Mouse (Mus musculus) G1E (cell line): ENCODE measurements around the gene Clk1. TPM values are rescaled to one million over a fixed set of nuclear protein-coding genes. Genes with fewer than 3 reads are reported as not detected.
A peak's percentile ranks its signal among the peaks of the same experiment; 100 is the strongest.
"Not testable (repeated sequence)": the region's sequence is repeated elsewhere in the genome, so short reads cannot be mapped to it uniquely, and the experiment has no call there.

Experiments used
- ATAC-seq: 2 replicates; pipeline ENCODE4 v1.8.0; 2016; ENCODE audit warnings: mild to moderate bottlenecking; ENCODE audit not compliant: insufficient number of reproducible peaks, poor library complexity, low FRiP score, severe bottlenecking; ENCODE audit errors: extremely low read depth
- DNase-seq: peaks from one replicate; pipeline ENCODE4 v3.0.0; 2012; ENCODE audit warnings: low spot score
- H3K27me3 ChIP-seq: 2 replicates; pipeline ENCODE4 v1.6.1; 2012; ENCODE audit warnings: mild to moderate bottlenecking, low read length, inconsistent platforms; ENCODE audit not compliant: insufficient read depth
- H3K36me3 ChIP-seq: replicated peaks from 2 replicates; pipeline ENCODE3; 2012; ENCODE audit warnings: mild to moderate bottlenecking, inconsistent platforms
- H3K4me1 ChIP-seq: 2 replicates; pipeline ENCODE4 v1.6.1; 2012; ENCODE audit warnings: low read depth, low read length, inconsistent platforms, mixed read lengths; ENCODE audit not compliant: insufficient read depth
- H3K4me3 ChIP-seq: 2 replicates; pipeline ENCODE4 v1.5.1; 2012; ENCODE audit warnings: low read depth, mild to moderate bottlenecking, inconsistent platforms, low read length, moderate library complexity, mixed read lengths
- H3K9me3 ChIP-seq: replicated peaks from 2 replicates; pipeline ENCODE4 v1.6.1; 2012; ENCODE audit warnings: inconsistent platforms
- CTCF ChIP-seq: IDR thresholded peaks from 2 replicates; pipeline ENCODE4 v1.5.1; 2012; ENCODE audit warnings: low read depth, low read length, inconsistent platforms, mixed read lengths
- GATA1 ChIP-seq: IDR thresholded peaks from 2 replicates; pipeline ENCODE4 v1.6.1; 2012; ENCODE audit warnings: borderline replicate concordance, low read length, inconsistent platforms, mixed read lengths
- GATA2 ChIP-seq: IDR thresholded peaks from 2 replicates; pipeline ENCODE4 v1.6.1; 2012; ENCODE audit warnings: low read depth, low read length, inconsistent platforms, borderline replicate concordance
- POLR2AphosphoS5 ChIP-seq: IDR thresholded peaks from 2 replicates; pipeline ENCODE4 v1.6.1; 2012; ENCODE audit warnings: low read depth, low read length, inconsistent platforms; ENCODE audit not compliant: insufficient replicate concordance
- TAL1 ChIP-seq: conservative IDR thresholded peaks from 2 replicates; pipeline ENCODE4 v1.6.1; 2012; ENCODE audit warnings: low read depth, low read length, inconsistent platforms, mixed read lengths
- polyA plus RNA-seq: library from polyadenylated mRNA; stranded (reverse); fragments of >175 nt; gene quantifications from 2 replicates; pipeline ENCODE4 v1.2.3, GENCODE M21; 2012
- total RNA-seq, 2 experiments: library from RNA; stranded (forward) in 1 of 2; stranded (reverse) in 1 of 2; fragments of 200-1000 nt in 1 of 2; fragments of >200 nt in 1 of 2; fragmentation: Nextera tagmentation in 1 of 2; gene quantifications; 2 replicates each; pipeline ENCODE4 v1.2.3; 2014 to 2017

Clk1 gene
- total and polyA plus RNA-seq, 3 experiments, result 9.2 to 554 (median 548) TPM

DNA sequence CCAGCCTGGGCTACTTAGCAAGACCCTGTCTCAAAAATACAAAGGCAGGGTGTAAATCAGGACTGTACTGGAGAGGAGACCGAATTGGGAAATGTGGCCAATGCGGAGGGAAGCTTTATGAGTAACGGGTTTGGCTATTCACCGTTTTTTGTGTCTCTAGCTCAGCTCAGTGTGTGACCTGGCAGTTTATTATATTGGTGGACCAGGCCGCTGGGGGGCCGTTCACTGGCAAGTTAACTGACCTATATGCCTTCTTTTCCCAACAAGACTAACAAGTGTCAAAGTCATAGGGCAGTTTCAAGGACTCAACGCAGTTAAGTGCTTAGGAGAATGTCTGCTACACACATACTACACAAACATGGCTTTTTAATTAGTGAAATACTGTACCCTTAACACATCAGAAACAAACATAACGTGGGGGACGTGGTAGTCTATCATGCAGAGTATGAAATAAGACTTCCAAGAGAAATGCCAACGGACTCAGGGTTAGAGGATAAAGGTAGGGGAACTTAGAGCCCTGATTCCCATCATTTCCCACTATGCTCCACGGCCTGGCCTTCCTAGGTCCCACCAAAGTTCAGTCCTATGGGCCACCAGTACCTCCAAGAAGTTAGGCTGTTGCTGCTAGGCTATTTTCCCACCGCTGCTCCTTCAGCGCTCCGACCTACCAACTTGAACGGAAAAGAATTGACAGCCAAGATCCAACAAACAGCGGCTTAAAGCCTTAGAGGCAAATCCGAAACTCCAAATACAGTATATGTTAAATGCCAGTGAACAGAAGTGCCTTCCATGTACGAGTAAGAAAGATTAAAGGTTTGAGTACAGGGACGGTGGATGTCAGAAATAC is 32.2 kb downstream of the Clk1 start:
- no peaks in the 10 kb centered on the region for H3K27me3 ChIP-seq
- H3K9me3 ChIP-seq, result no peaks in the 10 kb centered on the region
- H3K4me1 ChIP-seq, result peaks cover 44% of the 10 kb centered on the region
- peaks cover 63% of the 10 kb centered on the region for H3K36me3 ChIP-seq
- peak; percentile 58 for DNase-seq
- H3K4me3 ChIP-seq, result peak overlapping the region; percentile 70
- ATAC-seq, result peak; percentile 32; the same call in 1 of the 2 replicates
- TF ChIP-seq POLR2AphosphoS5 (no peak), GATA2 (no peak), GATA1 (no peak), CTCF (no peak), TAL1 (no peak)

DNA sequence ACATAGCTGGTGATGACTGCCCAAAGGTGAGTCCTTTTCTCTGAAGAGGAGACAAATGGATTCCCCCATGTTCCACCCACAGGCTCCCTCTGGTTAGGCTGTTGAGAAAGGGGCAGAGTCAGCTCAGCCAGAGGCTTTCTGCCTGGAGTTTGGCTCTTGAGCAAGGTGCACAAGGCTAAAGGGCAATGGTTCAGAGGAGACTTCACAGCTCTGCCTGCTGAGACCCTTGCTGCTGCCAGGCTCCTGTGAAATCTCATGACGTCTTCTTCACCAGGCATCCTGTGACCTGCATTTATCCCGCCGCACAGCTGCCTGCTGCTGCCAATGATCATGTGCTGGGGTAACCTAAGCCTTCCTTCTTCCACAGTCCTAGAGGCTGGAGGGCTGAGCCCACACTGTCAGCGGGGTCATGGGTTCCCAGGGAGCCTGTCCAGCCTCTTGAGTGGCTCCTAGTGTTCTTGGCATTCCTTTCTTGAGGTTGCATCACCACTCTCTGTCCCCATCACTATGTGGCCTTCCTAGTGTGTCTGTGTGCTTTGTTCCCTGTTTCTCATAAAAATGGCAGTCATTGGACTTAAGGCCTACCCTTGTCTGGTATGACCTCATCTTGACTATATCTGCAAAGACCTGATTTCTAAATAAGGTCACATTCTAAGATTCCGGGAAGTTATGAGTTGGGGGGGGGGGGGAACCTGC is 41.1 kb downstream of the Clk1 start:
- Histone ChIP-seq H3K4me1 (peaks cover 16% of the 10 kb centered on the region), H3K9me3 (no peaks in the 10 kb centered on the region), H3K27me3 (no peaks in the 10 kb centered on the region), H3K36me3 (peaks cover 20% of the 10 kb centered on the region), H3K4me3 (no peak overlapping the region)
- TF ChIP-seq GATA1, result no peak
- TF ChIP-seq TAL1, result no peak
- no peak for TF ChIP-seq GATA2
- no peak for TF ChIP-seq POLR2AphosphoS5
- no peak for DNase-seq
- no peak for ATAC-seq

DNA sequence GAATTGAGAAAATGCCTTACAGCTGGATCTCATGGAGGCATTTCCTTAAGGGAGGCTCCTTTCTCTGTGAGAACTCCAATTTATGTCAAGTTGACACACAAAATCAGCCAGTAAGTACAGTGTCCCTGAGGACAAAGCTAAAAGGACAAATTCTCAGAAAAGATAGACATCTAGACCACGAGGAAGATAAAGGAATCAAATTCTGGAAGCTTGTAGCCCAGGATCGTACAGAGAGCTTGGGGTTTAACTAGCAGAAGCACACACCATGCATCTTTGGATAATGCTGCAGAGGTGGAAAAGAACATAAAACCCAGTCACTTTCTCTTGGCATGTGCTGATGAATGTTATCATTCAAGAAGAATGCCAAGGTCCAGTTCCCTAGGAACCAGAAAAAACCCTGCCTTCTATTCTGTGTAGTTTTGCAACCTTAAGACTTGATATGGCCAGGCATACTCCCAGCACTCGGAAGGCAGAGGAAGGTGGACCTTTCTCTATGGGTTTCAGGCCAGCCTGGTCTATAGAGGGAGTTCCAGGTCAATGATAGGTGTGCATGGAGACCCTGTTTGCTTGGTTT is 48.2 kb downstream of the Clk1 start:
- DNase-seq, result no peak
- H3K9me3 ChIP-seq, result no peaks in the 10 kb centered on the region
- no peak for TF ChIP-seq TAL1
- TF ChIP-seq GATA1, result no peak
- no peak for TF ChIP-seq POLR2AphosphoS5
- TF ChIP-seq CTCF, result no peak
- TF ChIP-seq GATA2, result no peak
- no peaks in the 10 kb centered on the region for H3K27me3 ChIP-seq
- H3K36me3 ChIP-seq, result peaks cover 2% of the 10 kb centered on the region
- peak; percentile 55 for ATAC-seq
- H3K4me1 ChIP-seq, result peaks cover 62% of the 10 kb centered on the region
- H3K4me3 ChIP-seq, result peak overlapping the region; percentile 25; the same call in 1 of the 2 replicates

DNA sequence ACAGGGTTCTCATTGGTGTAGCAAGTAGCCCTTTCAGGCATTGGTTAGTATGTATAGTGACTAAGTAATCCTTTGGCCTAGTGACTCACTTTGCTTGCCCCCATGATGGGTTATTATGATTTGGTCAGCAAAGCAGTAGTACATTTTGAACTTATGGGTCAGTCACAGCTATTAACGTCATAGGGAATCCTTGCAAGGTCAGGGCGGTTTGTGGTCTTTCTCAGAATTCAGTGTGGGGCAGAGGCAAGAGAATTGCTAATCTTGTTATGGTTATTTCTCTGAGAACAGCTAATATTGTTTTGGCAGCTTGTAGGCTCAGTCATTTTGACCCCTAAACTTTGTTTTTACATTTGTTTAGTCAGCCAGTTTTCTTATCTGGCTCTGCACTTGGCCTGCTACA is 49.6 kb downstream of the Clk1 start:
- not testable (repeated sequence) for H3K9me3 ChIP-seq, H3K36me3 ChIP-seq, ATAC-seq, DNase-seq, H3K27me3 ChIP-seq, H3K4me3 ChIP-seq
- 0 out of 2 replicates have a peak, but pooled peaks have one; percentile 7 for TF ChIP-seq TAL1
- H3K4me1 ChIP-seq, result peaks cover 62% of the 10 kb centered on the region

DNA sequence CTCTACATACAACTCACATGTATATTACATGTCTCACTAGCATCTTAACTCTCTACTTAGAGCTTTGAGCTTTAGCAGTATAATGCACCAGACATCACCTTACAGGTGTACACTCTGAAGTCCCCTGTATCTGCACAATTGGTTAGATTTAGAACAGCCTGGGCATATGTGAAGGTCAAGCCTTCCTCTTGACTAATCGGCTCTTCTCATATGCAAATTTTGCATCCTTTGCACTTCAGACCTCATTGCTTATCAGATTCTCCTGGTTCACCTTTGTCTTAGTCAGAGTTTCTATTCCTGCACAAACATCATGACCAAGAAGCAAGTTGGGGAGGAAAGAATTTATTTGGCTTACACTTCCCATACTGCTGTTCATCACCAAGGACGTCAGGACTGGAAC is 54.1 kb downstream of the Clk1 start:
- ATAC-seq, result no peak
- no peak for TF ChIP-seq GATA2
- no peak for TF ChIP-seq GATA1
- no peak for TF ChIP-seq POLR2AphosphoS5
- TF ChIP-seq TAL1, result no peak
- no peak for DNase-seq
- peaks cover 52% of the 10 kb centered on the region for H3K4me1 ChIP-seq
- H3K9me3 ChIP-seq, result peaks cover 10% of the 10 kb centered on the region
- H3K27me3 ChIP-seq, result no peaks in the 10 kb centered on the region
- H3K36me3 ChIP-seq, result no peaks in the 10 kb centered on the region
- no peak overlapping the region for H3K4me3 ChIP-seq

DNA sequence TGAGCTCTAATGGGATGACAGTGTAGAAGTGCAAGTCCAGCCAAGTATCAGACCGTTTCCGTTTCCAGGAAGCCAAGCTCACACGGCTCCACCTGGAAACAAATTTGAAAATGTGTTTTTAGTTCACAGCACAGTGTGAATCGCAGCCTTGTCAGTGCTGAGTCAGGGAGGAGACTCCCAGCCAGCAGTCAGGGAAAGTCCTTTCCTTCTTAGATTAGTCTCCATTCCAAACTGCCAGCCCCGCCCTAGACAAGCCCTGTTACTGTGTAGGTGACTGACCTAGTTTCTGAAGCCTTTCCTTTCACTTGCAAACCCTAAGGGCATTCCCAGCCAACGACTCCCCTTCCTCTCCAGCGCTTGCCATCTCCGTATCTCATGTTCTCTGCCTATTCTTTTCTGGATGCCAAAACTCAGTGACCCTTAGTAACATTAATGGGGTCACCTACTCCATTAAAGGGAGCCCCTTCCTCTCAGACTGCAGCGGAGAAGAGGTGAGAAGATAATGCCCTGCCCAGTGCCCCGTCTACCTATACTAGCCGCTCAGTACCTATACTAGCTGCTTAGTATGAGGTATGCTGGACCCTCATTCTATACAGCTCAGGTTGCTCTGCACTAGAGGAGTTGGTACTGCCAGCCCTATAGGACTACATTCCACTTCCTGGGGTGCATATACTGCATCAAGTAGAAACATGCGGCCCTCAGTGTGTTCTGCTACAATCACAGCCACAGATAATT is 57.0 kb downstream of the Clk1 start:
- H3K4me1 ChIP-seq, result peaks cover 39% of the 10 kb centered on the region
- no peak for ATAC-seq

More for the DNA sequence above, 57.0 kb downstream of the Clk1 start:
- H3K9me3 ChIP-seq, result peaks cover 18% of the 10 kb centered on the region
- H3K4me3 ChIP-seq, result no peak overlapping the region; the same call in 1 of the 2 replicates
- no peaks in the 10 kb centered on the region for H3K36me3 ChIP-seq
- TF ChIP-seq CTCF (no peak), TAL1 (no peak), GATA2 (no peak), GATA1 (no peak), POLR2AphosphoS5 (no peak)
- DNase-seq, result no peak
- H3K27me3 ChIP-seq, result no peaks in the 10 kb centered on the region
